Mouse (Mus musculus) adrenal gland, postnatal 10 days (tissue): Measurements from ENCODE around the gene Map3k7. TPM values are rescaled to one million over a fixed set of nuclear protein-coding genes. Genes with fewer than 3 reads are reported as not detected.
"Not testable (repeated sequence)": the region's sequence is repeated elsewhere in the genome, so short reads cannot be mapped to it uniquely, and the experiment has no call there.

Experiments
- DNase-seq: peaks from one replicate; pipeline ENCODE4 v3.0.0; 2021; ENCODE audit warnings: mixed read lengths
- total RNA-seq, 2 experiments: library from RNA; stranded (reverse); gene quantifications; 2 replicates each; pipeline ENCODE4 v1.2.3; 2021

The Map3k7 gene
- total RNA-seq, 2 experiments from 2014 or later = 36.6 to 43.3 TPM

GRCm38 (mm10) chr4:31981863-31982262 is 18.0 kb downstream of the Map3k7 start:
- no peak for DNase-seq

- DNase-seq = no peak
These were observed 29.5 kb downstream of the Map3k7 start for GRCm38 (mm10) chr4:31993386-31993785.

GRCm38 (mm10) chr4:31993865-31994264 is 30.0 kb downstream of the Map3k7 start:
- no peak for DNase-seq

- DNase-seq = no peak
These were observed 37.6 kb downstream of the Map3k7 start for GRCm38 (mm10) chr4:32001498-32001897.

GRCm38 (mm10) chr4:32004773-32005591 is 41.1 kb downstream of the Map3k7 start:
- no peak for DNase-seq

- no peak for DNase-seq
These were observed 43.3 kb downstream of the Map3k7 start for GRCm38 (mm10) chr4:32007174-32007573.

GRCm38 (mm10) chr4:32008095-32008494 is 44.2 kb downstream of the Map3k7 start:
- no peak for DNase-seq

- DNase-seq = no peak
These were observed 46.9 kb downstream of the Map3k7 start for GRCm38 (mm10) chr4:32010808-32011207.

- no peak for DNase-seq
These were observed 47.5 kb downstream of the Map3k7 start for GRCm38 (mm10) chr4:32011218-32011973.

- no peak for DNase-seq
These were observed 57.2 kb downstream of the Map3k7 start for GRCm38 (mm10) chr4:32021131-32021530.

- no peak for DNase-seq
These were observed 58.4 kb downstream of the Map3k7 start for GRCm38 (mm10) chr4:32022321-32022720.

- not testable (repeated sequence) for DNase-seq
These were observed 60.3 kb downstream of the Map3k7 start for GRCm38 (mm10) chr4:32024170-32024569.

GRCm38 (mm10) chr4:32025105-32025504 is 61.2 kb downstream of the Map3k7 start:
- DNase-seq = no peak

- DNase-seq = no peak
These were observed 63.2 kb downstream of the Map3k7 start for GRCm38 (mm10) chr4:32027094-32027493.

- no peak for DNase-seq
These were observed 73.4 kb downstream of the Map3k7 start for GRCm38 (mm10) chr4:32037267-32037666.

- no peak for DNase-seq
These were observed 78.0 kb downstream of the Map3k7 start for GRCm38 (mm10) chr4:32041741-32042452.

- DNase-seq = no peak
These were observed 81.3 kb downstream of the Map3k7 start for GRCm38 (mm10) chr4:32045234-32045633.

- DNase-seq = no peak
These were observed 85.9 kb downstream of the Map3k7 start for GRCm38 (mm10) chr4:32049824-32050223.

- DNase-seq = no peak
These were observed 89.3 kb downstream of the Map3k7 start for GRCm38 (mm10) chr4:32053171-32053570.

GRCm38 (mm10) chr4:32055151-32056052 is 91.5 kb downstream of the Map3k7 start:
- DNase-seq = peak; percentile 90

- DNase-seq = no peak
These were observed 92.5 kb downstream of the Map3k7 start for GRCm38 (mm10) chr4:32056441-32056840.

- DNase-seq = no peak
These were observed 93.2 kb downstream of the Map3k7 start for GRCm38 (mm10) chr4:32057102-32057501.
